Mouse (Mus musculus) lung, adult 2 months (tissue): Measurements from ENCODE around the gene Igf2bp3.

ENCODE experiments used
- CTCF ChIP-seq: fragments of 200-500 bp; IDR thresholded peaks from 2 replicates; pipeline ENCODE4 v1.5.1; 2011; ENCODE audit warnings: mild to moderate bottlenecking, low read length, control low read depth; ENCODE audit not compliant: insufficient read depth
- POLR2A ChIP-seq: fragments of 200-500 bp; IDR thresholded peaks from 2 replicates; pipeline ENCODE4 v1.6.1; 2011; ENCODE audit warnings: low read depth, mild to moderate bottlenecking, control low read depth, low read length, borderline replicate concordance; ENCODE audit errors: extremely low read depth

GRCm38 (mm10) chr6:49174616-49175015 lies 40.1 kb downstream of the Igf2bp3 start:
- TF ChIP-seq CTCF (no peak), POLR2A (no peak)
